Mouse (Mus musculus): ENCODE measurements around the gene Ddit4l. TPM values are rescaled to one million over a fixed set of nuclear protein-coding genes. Genes with fewer than 3 reads are reported as not detected.

Ddit4l gene
- not detected for polyA plus RNA-seq (2017; shearing (Covaris generic))

GRCm38 (mm10) chr3:137621312-137621711 is at the start of gene Ddit4l:
TSS of gene Ddit4l (plus strand) at chr3:137621612.

GRCm38 (mm10) chr3:137671224-137671623 is 49.8 kb downstream of the Ddit4l start, which contains the start of gene Gm21962:
TSS of gene Gm21962 (plus strand) at chr3:137671524.

Other genes starting within 250 kb of the Ddit4l start
- gene Gm21962, start 49.9 kb downstream of the Ddit4l start, polyA plus RNA-seq (2017; shearing (Covaris generic)), result not detected
- 1,293 TPM for gene H2afz, start 242.9 kb downstream of the Ddit4l start, polyA plus RNA-seq (2017; shearing (Covaris generic))
- 4.1 TPM for gene Dnajb14, start 246.1 kb downstream of the Ddit4l start, polyA plus RNA-seq (2017; shearing (Covaris generic))